Mouse (Mus musculus): Measurements from ENCODE around the gene Patj. TPM values are rescaled to one million over a fixed set of nuclear protein-coding genes. Genes with fewer than 3 reads are reported as not detected.

Patj gene
- polyA plus RNA-seq (2016; fragmentation: Nextera tagmentation; extraction: Ambion mirVana): 10.9 and 20.0 TPM in 2 replicates

DNA sequence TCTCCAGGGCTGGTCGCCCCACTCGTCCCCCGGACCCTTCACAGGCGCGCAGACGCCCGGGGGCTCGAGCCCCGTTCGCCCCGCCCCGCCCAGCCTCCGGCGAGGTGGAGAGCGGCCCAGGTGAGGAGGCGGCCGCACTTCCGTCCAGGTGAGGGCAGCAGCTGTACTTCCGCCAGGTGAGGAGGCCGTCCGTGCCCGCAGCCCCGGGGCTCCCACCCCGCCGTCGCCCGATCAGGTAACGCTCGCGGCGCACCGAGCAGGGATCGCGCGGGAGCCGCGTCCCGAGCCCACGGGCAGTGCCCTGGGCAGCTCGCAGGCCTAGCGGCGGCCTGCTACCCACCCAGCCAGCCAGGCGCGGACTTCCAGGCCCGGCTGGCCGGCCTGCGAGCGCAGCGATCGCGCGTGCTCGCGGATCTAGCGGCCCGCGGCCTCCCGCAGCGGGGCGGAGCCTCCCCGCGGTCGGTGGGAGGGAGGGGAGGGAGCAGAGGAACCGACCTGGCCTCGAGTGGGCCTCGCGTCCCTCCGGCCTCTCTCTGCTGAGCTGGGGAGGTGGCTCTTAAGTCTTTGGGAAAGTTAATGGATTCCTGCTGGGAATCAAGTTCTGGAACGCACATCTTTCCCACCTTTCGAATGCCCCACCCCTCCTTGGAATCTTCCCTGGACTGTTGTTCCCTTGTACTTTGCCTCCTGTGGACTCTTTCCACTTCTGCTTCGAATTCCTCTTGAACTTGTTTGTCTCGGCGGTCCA lies at the start of gene Patj:
TSS of gene Patj (plus strand) at position 96 of the 748 bp plus-strand sequence.
- Histone ChIP-seq H3K27ac (peak within 1 kb of the TSS; percentile 96), H3K36me3 (no peaks in the 10 kb centered on the region), H3K27me3 (ENCODE audit: low read depth, poor library complexity, severe bottlenecking) (no peaks in the 10 kb centered on the region), H3K9me3 (replicated peaks) (no peaks in the 10 kb centered on the region), H3K4me1 (peaks cover 16% of the 10 kb centered on the region), H3K4me3 (peak within 1 kb of the TSS; percentile 83)
- DNase-seq (ENCODE audit: low spot score): peak; percentile 75
- whole genome bisulfite sequencing: under 1% methylated on average over 73 of the region's 73 CpGs

DNA sequence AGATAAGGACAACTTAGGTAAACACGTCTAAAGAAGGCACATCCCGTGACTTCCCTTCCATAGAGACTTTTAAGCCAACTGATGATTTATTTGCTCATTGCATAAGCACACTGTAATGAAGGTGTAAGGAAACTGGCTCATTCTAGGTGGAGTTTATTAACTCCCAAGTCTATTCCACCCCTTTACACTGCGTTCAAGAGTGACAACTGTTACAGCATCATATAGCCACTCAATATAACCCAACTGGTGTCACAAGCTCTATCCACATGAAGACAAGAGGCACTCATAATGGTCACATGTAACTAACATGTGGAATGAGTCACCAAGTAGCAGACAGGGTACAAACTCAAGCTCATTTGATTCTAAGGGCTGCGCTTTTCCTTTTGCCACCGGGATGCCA lies 47.0 kb upstream of the Patj start:
- no peaks in the 10 kb centered on the region for H3K4me1 ChIP-seq
- 81% methylated on average over 5 of the region's 5 CpGs for WGBS
- H3K27me3 ChIP-seq (ENCODE audit: low read depth, poor library complexity, severe bottlenecking): no peaks in the 10 kb centered on the region
- 0 out of 2 replicates have a peak, but pooled peaks cover 4% of the 10 kb centered on the region for H3K36me3 ChIP-seq
- H3K9me3 ChIP-seq (replicated peaks): no peaks in the 10 kb centered on the region
- no peak for DNase-seq (ENCODE audit: low spot score)
- no peak overlapping the region for H3K27ac ChIP-seq
- H3K4me3 ChIP-seq: no peak overlapping the region

DNA sequence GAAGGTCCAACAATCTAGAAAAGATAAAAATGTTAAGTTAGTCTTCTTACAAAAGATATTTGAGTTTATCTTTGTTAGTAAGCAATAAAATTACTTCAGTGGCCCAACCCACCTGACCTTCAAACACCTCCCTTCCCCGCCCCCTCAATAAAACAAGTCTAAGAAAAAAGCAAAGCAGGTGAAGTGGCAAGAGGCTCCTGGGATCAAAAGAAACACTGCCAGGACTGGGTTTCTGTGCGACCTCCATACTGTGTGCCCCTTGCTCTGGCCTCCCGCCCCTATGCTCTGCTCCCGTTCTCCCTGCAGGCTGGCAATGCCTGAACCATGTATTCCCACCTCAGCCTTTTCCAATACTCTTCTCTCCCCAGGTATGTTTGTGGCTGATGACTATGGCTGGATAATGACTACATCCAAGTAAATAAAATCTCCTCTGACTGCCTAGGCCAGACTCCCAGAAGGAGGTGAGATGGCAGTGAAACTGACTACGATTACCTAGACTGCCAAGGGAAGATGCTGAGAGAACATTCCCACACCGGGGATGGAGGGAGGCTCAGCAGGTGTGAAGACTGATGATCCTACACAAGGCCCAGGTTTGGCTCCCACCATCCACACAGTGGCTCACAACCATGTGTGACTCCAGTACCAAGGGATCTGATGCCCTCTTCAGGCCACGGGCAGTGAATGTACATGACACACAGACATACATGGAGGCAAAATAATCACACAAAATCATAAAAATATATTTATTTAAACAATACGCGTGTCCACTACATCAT lies 37.4 kb upstream of the Patj start:
- peaks cover 66% of the 10 kb centered on the region for H3K36me3 ChIP-seq
- no peak overlapping the region for H3K4me3 ChIP-seq
- 90% methylated on average over 9 of the region's 9 CpGs for WGBS
- H3K27ac ChIP-seq: no peak overlapping the region
- no peaks in the 10 kb centered on the region for H3K4me1 ChIP-seq
- no peak for DNase-seq (ENCODE audit: low spot score)
- H3K9me3 ChIP-seq (replicated peaks): no peaks in the 10 kb centered on the region
- H3K27me3 ChIP-seq (ENCODE audit: low read depth, poor library complexity, severe bottlenecking): no peaks in the 10 kb centered on the region

DNA sequence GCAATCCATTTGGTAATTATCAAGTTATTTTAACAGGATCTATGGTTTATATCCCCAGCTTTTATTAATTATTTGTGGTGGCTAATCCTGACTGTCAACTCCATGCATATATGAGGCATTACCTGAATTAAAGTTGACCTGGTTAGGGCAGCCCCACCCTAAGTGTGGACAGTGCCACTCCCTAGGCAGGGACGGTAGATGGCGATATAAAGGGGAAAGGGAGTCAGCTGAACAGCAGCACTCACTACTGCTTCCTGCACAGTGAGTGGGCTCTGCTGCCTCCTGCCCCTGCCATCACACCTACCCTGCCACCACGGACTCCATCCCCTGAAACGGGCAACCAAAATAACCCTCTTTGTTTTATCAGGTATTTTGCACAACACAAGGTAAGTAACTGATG lies 20.2 kb upstream of the Patj start:
- WGBS: 58% methylated on average over 4 of the region's 4 CpGs
- peaks cover 31% of the 10 kb centered on the region for H3K36me3 ChIP-seq
- DNase-seq (ENCODE audit: low spot score): no peak
- H3K9me3 ChIP-seq (replicated peaks): no peaks in the 10 kb centered on the region
- H3K4me3 ChIP-seq: no peak overlapping the region
- H3K27me3 ChIP-seq (ENCODE audit: low read depth, poor library complexity, severe bottlenecking): no peaks in the 10 kb centered on the region
- H3K27ac ChIP-seq: no peak overlapping the region
- no peaks in the 10 kb centered on the region for H3K4me1 ChIP-seq

DNA sequence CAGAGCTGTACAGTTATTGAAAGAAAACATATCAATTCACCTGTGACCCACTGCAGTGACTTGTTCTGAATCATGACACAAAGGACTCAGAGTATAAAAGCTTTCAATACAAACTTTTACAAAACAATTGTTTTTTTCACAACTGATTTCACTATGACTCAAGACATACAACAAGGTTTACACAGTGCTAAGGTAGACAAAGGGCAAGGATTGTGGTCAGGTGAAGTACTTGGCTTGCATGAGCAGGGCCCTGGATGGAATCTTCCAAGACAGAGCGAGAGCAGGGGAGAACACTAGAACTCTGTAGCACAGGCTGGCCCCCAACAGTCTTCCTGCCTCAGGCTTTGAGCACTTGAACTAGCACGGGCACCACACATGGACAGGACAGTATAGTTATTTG lies 18.6 kb upstream of the Patj start:
- no peaks in the 10 kb centered on the region for H3K27me3 ChIP-seq (ENCODE audit: low read depth, poor library complexity, severe bottlenecking)
- no peak overlapping the region for H3K27ac ChIP-seq
- peaks cover 4% of the 10 kb centered on the region; the same call in 1 of the 2 replicates for H3K4me1 ChIP-seq
- WGBS: 94% methylated on average over 2 of the region's 2 CpGs
- H3K4me3 ChIP-seq: no peak overlapping the region
- H3K36me3 ChIP-seq: peaks cover 25% of the 10 kb centered on the region
- DNase-seq (ENCODE audit: low spot score): no peak
- H3K9me3 ChIP-seq (replicated peaks): no peaks in the 10 kb centered on the region

DNA sequence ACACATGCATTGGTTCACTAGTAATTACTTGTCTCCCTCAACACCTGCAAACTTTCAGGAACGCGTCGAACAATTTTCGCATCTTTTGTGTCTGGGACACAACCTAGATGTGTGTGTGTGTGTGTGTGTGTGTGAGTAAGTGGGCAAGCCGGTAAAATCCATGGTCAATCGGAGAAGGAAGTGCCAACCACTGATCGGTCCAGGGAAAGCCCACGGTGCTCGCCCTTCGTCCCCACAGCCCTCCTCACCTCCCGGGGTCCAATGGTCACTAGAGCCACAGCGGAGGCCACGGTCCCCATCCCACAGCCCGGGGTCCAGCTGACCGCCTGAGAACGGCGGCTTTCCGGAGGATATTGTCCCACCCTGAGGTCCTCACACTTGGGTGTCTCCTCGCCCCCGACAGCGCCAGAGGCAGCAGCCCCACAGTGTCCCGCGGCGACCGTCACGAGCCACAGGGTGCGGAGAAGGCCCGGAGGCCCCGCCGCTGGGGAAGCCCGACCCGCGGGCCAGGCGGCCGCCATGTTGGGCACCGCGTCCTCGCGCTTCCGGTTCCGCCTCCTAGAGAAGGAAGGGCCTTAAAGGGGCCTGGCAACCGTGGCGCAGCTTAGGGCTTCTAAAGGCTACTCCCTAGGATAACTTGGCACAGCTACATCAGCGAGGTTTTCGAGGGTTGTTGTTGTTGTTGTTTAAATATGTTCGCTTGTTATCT lies 12.7 kb upstream of the Patj start, which contains the start of gene Tm2d1:
TSS of gene Tm2d1 (minus strand) at position 591 of the 709 bp plus-strand sequence.
- no peaks in the 10 kb centered on the region for H3K27me3 ChIP-seq (ENCODE audit: low read depth, poor library complexity, severe bottlenecking)
- H3K9me3 ChIP-seq (replicated peaks): no peaks in the 10 kb centered on the region
- under 1% methylated on average over 46 of the region's 46 CpGs for WGBS
- H3K4me1 ChIP-seq: peaks cover 20% of the 10 kb centered on the region
- DNase-seq (ENCODE audit: low spot score): peak; percentile 90
- peak within 1 kb of the TSS; percentile 99 for H3K27ac ChIP-seq
- H3K36me3 ChIP-seq: peaks cover 19% of the 10 kb centered on the region
- peak within 1 kb of the TSS; percentile 97 for H3K4me3 ChIP-seq

DNA sequence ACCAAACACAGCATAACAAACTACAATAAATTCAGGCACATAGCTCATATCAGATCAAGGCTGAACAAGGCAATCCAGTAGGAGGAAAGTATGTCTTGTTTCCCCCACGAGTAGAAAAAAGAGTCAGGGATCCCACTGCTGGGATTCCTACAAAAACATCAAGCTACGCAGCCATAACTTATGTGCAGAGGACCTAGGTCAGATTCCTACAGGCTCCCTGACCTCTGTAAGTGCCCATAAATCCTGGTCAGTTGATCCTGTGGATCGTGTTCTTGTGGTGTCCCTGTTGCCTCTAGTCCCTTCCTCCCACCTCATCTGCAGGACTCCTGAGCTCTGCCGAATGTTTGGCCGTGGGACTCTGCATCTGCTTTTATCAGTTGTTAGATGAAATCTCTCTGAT lies 10.5 kb upstream of the Patj start:
- Histone ChIP-seq H3K4me1 (peaks cover 20% of the 10 kb centered on the region), H3K4me3 (no peak overlapping the region), H3K36me3 (no peaks in the 10 kb centered on the region), H3K27me3 (ENCODE audit: low read depth, poor library complexity, severe bottlenecking) (no peaks in the 10 kb centered on the region), H3K27ac (no peak overlapping the region; the same call in 1 of the 2 replicates), H3K9me3 (replicated peaks) (no peaks in the 10 kb centered on the region)
- no peak for DNase-seq (ENCODE audit: low spot score)
- WGBS: 19% methylated on average over 5 of the region's 5 CpGs

DNA sequence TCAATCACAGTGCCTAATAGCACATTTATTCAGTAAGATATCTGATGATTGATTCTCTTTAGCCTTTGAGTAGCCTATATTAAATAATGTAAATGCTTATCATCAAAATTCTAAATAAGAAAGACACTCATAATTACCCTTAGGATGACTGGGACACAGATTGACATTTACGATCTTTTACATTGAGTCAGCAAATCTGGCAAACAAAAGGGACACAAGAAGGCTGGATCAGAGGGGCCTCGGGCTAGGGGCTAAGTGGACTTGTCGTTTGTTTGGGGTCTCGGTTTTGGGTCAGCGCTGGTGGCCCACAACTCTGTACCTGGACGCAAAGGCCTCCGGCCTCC lies 267 bp upstream of the Patj start:
- no peak for DNase-seq (ENCODE audit: low spot score)

DNA sequence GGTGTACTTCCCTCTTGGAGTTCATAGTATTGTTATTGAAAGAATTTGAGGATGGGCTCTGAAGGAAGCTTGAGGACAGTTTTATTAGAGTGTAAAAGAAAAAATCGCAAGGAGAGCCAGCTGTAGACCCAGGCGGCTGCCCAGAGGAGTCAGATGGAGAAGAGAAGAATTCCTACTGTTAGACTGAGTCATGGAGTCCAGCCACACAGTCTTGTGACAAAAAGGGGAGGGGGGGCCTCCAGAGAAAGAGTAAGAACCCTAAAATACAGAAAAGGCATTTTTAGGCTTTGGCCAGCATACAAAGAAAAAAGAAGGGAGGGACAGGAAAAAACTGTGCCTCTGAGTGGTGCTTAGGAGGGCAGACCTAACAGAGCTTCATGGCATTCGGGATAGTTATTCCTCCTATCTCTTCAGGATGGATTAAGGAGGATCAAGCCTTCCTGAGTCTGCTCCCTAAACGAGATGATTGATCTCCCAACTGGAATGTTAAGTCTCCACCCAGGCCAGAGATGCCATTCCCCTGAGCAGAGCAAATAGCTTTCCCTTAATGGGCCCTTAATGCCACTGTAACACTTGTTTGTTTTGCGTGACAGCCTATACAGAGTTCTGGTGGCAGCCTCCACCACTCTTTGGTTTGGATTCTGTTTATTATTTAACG lies 5.5 kb downstream of the Patj start:
- Histone ChIP-seq H3K27ac (no peak overlapping the region), H3K36me3 (no peaks in the 10 kb centered on the region), H3K4me1 (peaks cover 4% of the 10 kb centered on the region; the same call in 1 of the 2 replicates), H3K4me3 (no peak overlapping the region), H3K9me3 (replicated peaks) (no peaks in the 10 kb centered on the region), H3K27me3 (ENCODE audit: low read depth, poor library complexity, severe bottlenecking) (no peaks in the 10 kb centered on the region)
- DNase-seq (ENCODE audit: low spot score): no peak
- WGBS: 22% methylated on average over 6 of the region's 6 CpGs

More for the DNA sequence above, 267 bp upstream of the Patj start:
- H3K36me3 ChIP-seq: no peaks in the 10 kb centered on the region
- WGBS: 8% methylated on average over 7 of the region's 7 CpGs
- H3K4me1 ChIP-seq: peaks cover 16% of the 10 kb centered on the region
- H3K27me3 ChIP-seq (ENCODE audit: low read depth, poor library complexity, severe bottlenecking): no peaks in the 10 kb centered on the region
- peak overlapping the region; percentile 83 for H3K4me3 ChIP-seq
- peak overlapping the region; percentile 96 for H3K27ac ChIP-seq
- H3K9me3 ChIP-seq (replicated peaks): no peaks in the 10 kb centered on the region

DNA sequence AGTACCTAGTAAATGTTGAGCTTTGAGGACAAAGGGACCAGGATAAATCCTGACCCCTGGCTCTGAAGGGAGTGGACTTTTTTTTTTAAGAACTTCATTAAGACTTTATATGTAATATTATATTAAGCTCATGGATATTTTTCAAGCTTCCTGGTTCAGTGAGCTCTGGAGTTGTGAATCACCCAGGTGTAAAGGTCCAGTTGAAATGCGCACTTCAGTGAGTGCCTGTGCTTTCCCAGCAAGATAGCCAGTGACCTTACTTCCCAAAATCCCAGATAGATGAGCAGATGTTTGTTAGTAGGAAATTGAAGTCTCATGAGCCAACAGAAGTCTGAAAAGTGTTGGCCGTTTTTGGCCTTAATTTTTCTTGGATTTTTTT lies 6.0 kb downstream of the Patj start:
- Histone ChIP-seq H3K9me3 (replicated peaks) (no peaks in the 10 kb centered on the region), H3K27ac (no peak overlapping the region), H3K4me3 (no peak overlapping the region), H3K4me1 (no peaks in the 10 kb centered on the region), H3K36me3 (no peaks in the 10 kb centered on the region), H3K27me3 (ENCODE audit: low read depth, poor library complexity, severe bottlenecking) (no peaks in the 10 kb centered on the region)
- WGBS: 72% methylated on average over 2 of the region's 2 CpGs
- DNase-seq (ENCODE audit: low spot score): no peak

DNA sequence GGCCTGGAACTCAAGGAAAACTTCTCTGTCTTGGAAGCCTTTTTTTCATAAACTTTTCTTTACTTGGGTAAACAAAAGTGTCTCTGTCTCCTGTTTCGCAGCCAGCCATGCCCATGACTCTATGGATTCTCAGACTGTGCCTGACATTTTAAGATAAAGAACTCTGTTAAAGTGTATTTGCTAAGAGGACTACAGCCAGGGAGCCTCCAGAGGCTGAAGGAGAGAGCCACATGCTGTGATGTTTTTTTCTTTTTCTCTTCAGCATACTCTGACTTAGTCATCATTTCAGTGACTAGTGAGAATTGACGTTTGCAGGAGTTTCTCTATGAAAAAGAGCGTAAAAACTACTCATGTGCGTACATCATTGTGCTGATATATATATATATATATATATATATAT lies 7.9 kb downstream of the Patj start:
- 96% methylated on average over 4 of the region's 4 CpGs for WGBS
- H3K4me3 ChIP-seq: no peak overlapping the region

DNA sequence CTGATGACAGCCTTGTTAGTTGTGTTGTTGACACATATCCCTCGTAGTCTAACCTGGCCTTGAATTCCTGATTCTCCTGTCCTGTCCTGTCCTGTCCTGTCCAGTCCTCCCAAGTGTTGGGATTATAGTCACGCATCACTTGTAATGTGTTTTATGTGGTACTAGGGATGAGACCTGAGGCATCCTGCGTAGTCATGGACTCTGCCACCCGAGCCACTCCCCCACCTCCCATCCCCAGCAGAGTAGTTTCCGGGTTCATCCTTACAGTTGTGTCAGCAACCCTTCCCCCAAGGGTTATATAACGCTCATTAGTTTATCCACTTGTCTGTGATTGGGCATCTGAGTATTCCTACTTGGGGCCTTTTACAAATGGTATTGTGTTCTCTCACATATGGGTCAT lies 8.8 kb downstream of the Patj start:
- DNase-seq (ENCODE audit: low spot score): no peak
- H3K36me3 ChIP-seq: no peaks in the 10 kb centered on the region
- H3K4me1 ChIP-seq: no peaks in the 10 kb centered on the region
- H3K4me3 ChIP-seq: no peak overlapping the region
- H3K27me3 ChIP-seq (ENCODE audit: low read depth, poor library complexity, severe bottlenecking): no peaks in the 10 kb centered on the region
- 90% methylated on average over 6 of the region's 6 CpGs for WGBS
- H3K9me3 ChIP-seq (replicated peaks): no peaks in the 10 kb centered on the region
- no peak overlapping the region for H3K27ac ChIP-seq

More for the DNA sequence above, 7.9 kb downstream of the Patj start:
- DNase-seq (ENCODE audit: low spot score): no peak
- Histone ChIP-seq H3K27me3 (ENCODE audit: low read depth, poor library complexity, severe bottlenecking) (no peaks in the 10 kb centered on the region), H3K4me1 (no peaks in the 10 kb centered on the region), H3K36me3 (no peaks in the 10 kb centered on the region), H3K27ac (no peak overlapping the region), H3K9me3 (replicated peaks) (no peaks in the 10 kb centered on the region)

Data from limb, embryonic 10.5 days (tissue).